Mouse (Mus musculus) gonadal fat pad, adult 2 months (tissue): ENCODE data around the gene Unc5c. TPM values are rescaled to one million over a fixed set of nuclear protein-coding genes. Genes with fewer than 3 reads are reported as not detected.

Experiments
- DNase-seq: peaks from one replicate; pipeline ENCODE4 v3.0.0-alpha.2; 2012; ENCODE audit warnings: low read depth
- polyA plus RNA-seq: library from polyadenylated mRNA; depleted of rRNA; stranded (reverse); fragments of >200 nt; gene quantifications from 2 replicates; pipeline ENCODE4 v1.2.3, GENCODE M21; 2012; rRNA removed

The Unc5c gene
- polyA plus RNA-seq, result 0.16 and 0.18 TPM in 2 replicates

- DNase-seq, result no peak
These were observed at the start of gene Unc5c for GRCm38 (mm10) chr3:141465104-141465705. TSS of gene Unc5c (plus strand) at chr3:141465216.

DNA sequence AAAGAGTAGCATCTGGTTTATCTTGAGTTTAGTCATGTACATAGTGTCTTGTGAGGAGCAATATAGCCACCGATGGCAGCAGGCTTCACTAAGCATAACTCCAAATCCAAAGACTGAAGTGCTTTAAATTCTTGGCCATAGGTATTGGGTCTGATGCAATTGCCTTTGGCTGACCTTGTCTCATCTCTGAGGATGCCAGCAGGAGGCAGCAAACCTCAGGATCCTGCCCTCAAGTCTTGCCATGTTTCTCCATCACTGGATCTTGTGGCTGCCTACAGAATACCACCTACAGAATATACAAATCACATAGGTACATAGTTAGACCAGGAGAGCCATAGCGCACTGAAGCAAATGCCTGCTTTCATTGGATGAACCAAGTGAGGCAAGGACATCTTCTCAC is 7.5 kb upstream of the Unc5c start:
- DNase-seq, result no peak

DNA sequence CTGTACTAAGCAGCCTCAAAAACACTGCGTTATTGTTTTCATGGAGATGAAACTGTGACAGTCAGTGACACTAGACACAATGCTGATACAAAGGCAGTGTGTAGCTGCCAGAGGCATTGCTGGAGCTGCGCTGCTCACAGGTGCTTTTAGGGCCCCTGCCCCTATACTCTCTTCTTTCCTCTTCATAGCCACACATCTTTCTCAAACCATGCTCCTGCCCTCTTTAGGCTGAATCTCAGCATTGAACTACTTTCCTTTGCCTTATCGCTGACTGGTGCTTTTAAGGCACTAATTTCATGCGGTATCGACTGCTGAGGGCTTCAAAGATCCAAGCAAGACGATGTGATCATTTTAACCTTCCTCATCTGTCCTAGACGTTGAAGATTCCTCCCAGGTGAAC is 2.5 kb upstream of the Unc5c start:
- no peak for DNase-seq

- DNase-seq, result no peak
These were observed 319 bp upstream of the Unc5c start for GRCm38 (mm10) chr3:141464691-141465103.

GRCm38 (mm10) chr3:141466061-141466460 is 1.0 kb downstream of the Unc5c start:
- DNase-seq, result no peak

GRCm38 (mm10) chr3:141466727-141467335 is 1.8 kb downstream of the Unc5c start:
- no peak for DNase-seq

GRCm38 (mm10) chr3:141469338-141469737 is 4.3 kb downstream of the Unc5c start:
- no peak for DNase-seq

GRCm38 (mm10) chr3:141473205-141473604 is 8.2 kb downstream of the Unc5c start:
- DNase-seq, result no peak

- DNase-seq, result no peak
These were observed 10.4 kb downstream of the Unc5c start for GRCm38 (mm10) chr3:141475389-141475788.

GRCm38 (mm10) chr3:141475919-141476318 is 10.9 kb downstream of the Unc5c start:
- no peak for DNase-seq

DNA sequence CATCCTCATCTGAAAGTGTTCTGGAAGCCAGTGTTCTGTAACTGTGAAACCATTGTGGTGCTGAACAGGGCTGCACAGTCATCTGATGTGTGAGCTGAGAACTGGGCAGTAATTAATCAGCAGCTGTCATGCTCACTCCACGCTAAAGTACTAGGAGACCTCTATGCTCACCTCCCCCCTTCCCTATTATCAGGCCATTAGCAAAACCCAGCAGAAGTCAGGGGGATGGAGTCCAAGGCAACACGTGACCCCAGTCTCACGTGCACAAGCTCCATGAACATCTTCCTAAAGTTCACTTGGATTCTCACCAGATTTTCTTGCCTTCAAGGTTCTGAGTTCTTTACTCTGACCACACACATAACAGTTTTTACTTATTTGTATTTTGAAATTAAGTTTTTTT is 11.7 kb downstream of the Unc5c start:
- no peak for DNase-seq

DNA sequence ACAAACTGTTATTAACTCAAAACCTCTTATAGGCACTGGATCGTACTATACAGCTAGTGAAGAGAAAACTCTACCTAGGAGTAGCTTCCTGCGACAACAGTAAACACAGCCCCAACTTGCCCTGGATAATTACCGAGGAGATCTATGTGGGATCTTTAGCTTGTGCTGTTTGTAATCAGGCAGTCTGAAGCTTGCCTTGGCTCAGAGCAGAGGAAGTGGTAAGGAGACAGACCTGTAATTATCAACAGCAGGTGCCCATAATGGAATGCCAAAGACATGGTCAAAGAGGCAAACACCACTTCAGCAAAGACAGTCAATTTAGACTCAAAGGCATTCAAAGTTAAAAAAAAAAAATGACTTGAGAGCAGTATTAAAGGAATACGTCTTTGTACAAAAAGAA is 17.4 kb downstream of the Unc5c start:
- no peak for DNase-seq

- no peak for DNase-seq
These were observed 18.8 kb downstream of the Unc5c start for GRCm38 (mm10) chr3:141483665-141484431.

DNA sequence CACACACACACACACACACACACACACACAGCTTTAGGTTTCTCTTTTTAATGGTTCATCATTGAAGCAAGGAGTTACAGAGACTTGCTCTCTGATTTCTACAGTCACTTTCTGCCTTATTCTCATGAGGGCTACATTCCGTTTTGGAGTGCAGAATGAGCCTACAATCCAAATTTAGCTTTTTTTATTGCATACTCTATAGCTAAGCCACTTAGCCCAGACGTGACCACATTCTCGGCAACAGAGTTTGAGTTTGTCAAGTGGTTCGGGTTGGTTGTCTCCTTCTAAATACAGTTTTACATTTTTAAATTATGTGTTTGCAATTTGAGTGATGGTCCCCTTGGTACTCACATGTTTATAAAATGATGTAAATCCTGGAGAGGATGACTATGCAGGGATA is 20.2 kb downstream of the Unc5c start:
- DNase-seq, result no peak

DNA sequence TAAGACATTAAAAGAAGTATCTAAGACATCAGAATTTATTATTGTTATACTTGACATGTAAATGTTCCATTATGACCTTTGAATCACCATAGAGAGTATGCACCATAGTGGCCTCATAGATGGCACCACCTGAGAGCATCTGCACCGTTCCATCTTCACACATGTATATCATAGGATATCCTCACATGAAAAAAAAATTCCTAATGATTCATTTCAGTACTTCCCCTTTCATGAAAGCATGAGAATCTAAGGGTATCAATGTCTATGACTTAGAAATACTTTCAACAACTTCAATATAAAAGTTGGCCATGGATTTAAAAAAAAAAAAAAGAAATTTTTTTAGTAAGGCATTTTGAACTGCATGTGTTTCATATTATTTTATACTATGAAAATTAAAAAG is 25.6 kb downstream of the Unc5c start:
- no peak for DNase-seq

DNA sequence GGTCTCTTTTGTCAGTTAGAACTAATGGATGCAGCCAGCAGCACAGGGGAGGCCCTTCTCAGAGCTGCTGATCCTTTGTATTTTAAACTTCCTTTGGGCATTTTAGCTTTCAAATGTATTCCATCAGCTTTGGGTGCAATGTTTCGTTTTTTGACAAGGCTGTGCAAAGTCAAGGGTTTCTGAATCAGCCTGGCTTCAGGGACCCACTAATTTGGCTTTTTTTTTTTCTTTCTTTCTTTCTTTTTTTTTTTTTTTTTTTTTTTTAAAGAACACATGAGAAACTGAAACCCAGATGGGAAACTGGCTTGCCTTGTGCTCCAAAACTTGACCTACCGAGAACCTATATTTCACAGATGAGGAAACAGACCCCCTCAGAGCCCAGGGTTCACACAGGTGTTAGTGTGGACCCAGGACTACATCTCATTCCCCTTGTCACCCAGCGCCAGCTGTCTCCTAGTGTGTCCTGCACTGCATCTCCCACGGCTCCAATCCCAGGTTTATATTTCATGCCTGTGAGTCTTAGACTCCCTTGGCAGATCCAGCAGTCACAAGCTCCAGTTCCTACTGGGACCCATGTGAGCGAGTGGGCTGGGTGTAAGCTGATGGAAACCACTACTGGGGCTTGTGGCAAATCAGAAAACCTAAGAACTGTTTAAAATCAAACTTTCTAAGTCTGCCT is 26.4 kb downstream of the Unc5c start:
- no peak for DNase-seq

GRCm38 (mm10) chr3:141491951-141492310 is 26.9 kb downstream of the Unc5c start:
- no peak for DNase-seq

- DNase-seq, result no peak
These were observed 28.0 kb downstream of the Unc5c start for GRCm38 (mm10) chr3:141493000-141493399.

DNA sequence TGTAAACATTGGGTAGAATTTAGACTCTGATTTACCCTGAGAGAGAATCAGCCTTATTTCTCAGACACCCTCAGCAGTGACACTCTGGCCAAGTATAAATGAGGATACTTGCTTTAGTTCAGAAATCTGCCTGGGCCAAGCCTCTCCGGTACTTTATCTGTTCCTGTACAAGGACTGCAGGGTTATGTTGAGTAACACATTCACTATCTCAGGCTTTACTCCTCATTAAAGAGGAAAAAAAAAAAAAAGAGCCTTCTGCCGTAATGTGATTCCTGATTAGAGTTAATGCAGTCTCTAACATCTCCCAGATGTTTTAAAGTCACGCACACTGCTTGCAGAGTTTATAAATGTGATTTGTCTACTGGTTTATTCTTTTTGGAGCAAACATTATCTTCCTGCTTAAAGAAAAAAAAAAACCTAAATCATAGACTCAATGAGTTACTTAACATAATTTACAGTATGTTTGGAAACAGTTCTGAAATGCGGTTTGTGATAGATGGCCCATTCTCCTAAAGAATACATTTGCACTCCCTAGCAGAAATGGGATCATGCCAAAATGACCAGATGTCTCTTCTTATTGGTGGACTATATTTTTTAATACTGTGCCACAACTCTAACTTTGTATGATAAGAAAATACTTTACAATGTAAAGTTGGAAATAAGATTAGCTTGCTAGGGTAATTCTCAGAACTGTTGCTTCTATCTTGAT is 33.5 kb downstream of the Unc5c start:
- DNase-seq, result no peak

DNA sequence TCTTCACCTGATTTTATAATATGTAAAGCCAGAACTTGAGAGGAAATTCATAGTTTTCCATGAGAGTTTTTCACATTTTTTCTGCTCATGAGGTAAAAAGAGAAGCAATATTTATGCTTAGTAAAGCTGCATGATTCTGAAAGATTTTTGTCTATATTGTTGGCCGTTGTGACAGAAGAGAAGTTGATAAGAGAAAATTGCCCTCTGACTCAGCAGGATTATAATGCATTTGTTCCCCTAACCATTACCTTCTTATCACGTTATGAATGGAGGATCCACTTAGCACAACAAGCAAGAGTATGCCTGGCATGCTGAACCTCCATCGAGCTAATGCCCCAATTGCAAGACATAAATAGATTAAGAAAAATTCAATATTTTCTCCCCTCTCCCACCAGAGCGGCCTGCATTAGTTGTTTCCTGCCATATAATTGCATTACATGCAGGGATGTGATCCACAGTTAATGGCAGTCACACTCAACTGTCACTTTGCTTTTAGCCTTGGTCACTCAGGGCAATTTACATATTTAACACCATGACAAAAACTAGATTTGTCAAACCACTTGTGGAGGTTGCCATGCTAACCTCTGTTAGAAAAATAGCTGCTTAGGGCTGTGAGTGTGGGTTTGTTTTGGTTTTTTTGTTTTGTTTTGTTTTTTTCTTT is 37.0 kb downstream of the Unc5c start:
- no peak for DNase-seq

- no peak for DNase-seq
These were observed 38.3 kb downstream of the Unc5c start for GRCm38 (mm10) chr3:141503331-141503730.
